Mouse (Mus musculus) megakaryocyte-erythroid progenitor cell, adult 5 weeks (primary cell): ENCODE data around the gene Etfbkmt. TPM values are rescaled to one million over a fixed set of nuclear protein-coding genes. Genes with fewer than 3 reads are reported as not detected.

Experiments
- polyA plus RNA-seq: library from polyadenylated mRNA; stranded (reverse); fragments of >175 nt; gene quantifications from 2 replicates; pipeline ENCODE4 v1.2.3, GENCODE M21; 2012

Gene Etfbkmt
- 0.12 and 0.28 TPM in 2 replicates for polyA plus RNA-seq

GRCm38 (mm10) chr6:149139471-149139870 is at the start of gene Etfbkmt:
Gene Etfbkmt (plus strand): TSS chr6:149139849.

DNA sequence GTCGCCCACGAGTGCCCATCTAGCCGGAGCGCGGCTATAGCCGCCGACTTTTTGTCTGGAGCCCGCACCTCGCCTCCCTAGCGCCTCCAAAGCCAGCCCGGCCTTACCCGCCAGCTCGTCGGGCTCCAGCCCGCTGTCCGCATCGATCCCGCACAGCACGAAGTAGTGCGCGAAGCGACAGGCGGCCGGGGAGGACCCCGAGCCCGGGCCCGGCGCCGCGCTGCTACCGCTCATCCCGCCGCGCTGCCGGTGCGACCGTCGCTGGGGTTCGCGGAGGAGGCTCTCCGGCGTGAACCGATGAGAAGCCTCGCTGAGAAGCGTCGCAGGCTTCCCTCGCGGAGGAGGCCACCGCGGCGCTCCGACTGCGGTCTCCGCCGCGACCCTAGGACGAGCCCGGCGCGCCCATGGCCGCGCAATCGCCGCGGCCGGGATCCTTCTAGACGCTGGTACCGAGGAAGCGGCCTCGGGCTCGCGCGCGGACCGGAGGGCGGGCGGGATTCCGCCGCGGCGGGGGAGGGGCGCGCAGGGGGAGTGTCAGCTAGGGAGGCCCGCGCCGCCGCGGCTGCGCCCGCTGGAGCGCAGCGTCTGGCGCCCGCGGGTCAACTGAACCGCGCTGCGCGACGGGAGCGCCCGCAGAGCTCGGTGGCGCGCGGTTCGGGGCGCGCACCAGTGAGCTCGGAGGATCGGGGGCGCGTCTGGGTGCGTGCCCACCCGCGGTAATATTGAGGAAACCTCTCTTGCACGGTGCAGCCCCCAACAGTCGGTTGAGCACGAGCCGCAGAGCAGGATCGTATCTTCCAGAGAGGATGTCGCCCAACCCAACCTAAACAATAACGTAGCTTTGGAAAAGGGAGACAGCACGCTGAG is 38.3 kb upstream of the Etfbkmt start, which contains the start of gene Dennd5b:
Gene Dennd5b (minus strand): TSS at position 605 of the 867 bp plus-strand sequence.

DNA sequence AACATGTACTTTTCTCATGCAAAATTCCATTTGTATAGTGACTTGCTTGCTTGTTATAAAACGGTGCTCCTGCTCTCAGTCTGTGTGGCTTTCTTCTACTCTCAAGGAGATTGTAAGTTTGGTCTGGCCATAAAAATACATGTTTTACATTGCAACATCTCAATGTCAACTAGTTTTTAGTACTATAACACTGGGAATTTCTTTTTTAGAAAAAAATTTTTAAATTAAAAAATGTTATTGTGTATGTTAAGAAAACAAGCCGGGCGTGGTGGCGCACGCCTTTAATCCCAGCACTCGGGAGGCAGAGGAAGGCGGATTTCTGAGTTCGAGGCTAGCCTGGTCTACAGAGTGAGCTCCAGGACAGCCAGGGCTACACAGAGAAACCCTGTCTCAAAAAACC is 9.8 kb upstream of the Etfbkmt start, which contains the start of gene Gm10203:
Gene Gm10203 (plus strand): TSS at position 301 of the 400 bp plus-strand sequence.

DNA sequence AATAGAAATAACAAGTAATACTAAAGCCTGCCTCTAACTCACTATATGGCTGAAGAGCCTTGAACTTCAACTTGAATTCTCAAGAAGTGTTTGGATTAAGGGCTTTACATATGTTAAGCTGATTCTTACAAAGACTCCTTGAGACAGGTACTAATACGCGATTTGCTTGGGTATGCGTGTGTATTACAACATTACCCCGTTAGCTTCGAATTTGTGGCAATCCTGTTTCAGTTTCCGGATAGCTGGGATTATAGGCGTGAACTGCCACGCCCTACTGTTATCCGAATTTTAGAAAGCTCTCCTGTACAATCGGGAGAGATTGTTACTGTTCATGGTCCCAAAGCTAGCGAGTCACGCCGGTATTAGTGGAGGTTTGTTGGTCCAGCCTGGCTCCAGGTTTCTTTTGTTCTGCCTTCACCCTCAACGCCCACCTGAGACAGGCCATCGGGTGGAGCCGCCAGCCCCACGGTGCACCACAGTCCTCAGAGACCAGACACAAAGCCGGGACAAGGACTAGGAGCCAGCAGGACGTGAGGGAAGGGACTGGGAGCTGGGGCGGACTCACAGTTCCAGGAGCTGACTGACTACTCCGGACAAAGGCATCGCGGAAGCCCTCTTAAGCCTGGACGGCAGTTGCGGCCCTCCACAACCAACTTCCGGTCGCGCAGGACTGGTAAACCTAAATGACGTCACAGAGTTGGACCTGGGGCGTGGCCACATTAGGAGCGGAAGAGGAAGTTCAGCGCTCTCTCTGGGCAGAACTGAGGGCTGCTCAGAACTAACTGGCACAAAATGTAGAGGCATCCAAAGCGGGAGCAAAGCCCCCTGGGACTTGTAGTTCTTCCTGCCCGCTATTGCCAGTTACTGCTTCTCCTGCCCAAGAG is 48.6 kb downstream of the Etfbkmt start, which contains the start of gene Amn1:
Gene Amn1 (minus strand): TSS at position 672 of the 884 bp plus-strand sequence.

Other genes starting within 250 kb of the Etfbkmt start
- 1.5 and 1.6 TPM in 2 replicates for gene Caprin2, start 243.6 kb upstream of the Etfbkmt start, polyA plus RNA-seq
- gene Sinhcaf, start 193.4 kb upstream of the Etfbkmt start, polyA plus RNA-seq, result 50.1 and 69.4 TPM in 2 replicates
- gene Dennd5b, start 38.2 kb upstream of the Etfbkmt start, polyA plus RNA-seq, result 0.99 TPM in 2 replicates
- gene Gm10203, start 9.7 kb upstream of the Etfbkmt start, polyA plus RNA-seq, result not detected in 2 replicates
- 1.4 and 1.8 TPM in 2 replicates for gene Amn1, start 48.9 kb downstream of the Etfbkmt start, polyA plus RNA-seq
- gene Resf1, start 169.6 kb downstream of the Etfbkmt start, polyA plus RNA-seq, result 4.5 and 11.3 TPM in 2 replicates